Mouse (Mus musculus): ENCODE data around the gene Dnali1.

Dnali1 gene

GRCm38 (mm10) chr4:125065517-125066307, at the start of gene Dnali1:
TSS of gene Dnali1 (minus strand) at chr4:125065703.
- peak; percentile 28 to 69 for DNase-seq (ENCODE audit: low spot score in 2 of 2)

- peak in 1 of 2 experiments; percentile 25 for DNase-seq (ENCODE audit: low spot score in 2 of 2)
These were observed 49.6 kb upstream of the Dnali1 start for GRCm38 (mm10) chr4:125115081-125115480.

- DNase-seq (ENCODE audit: low spot score in 2 of 2) = peak; percentile 80 to 87
These were observed 49.1 kb upstream of the Dnali1 start for GRCm38 (mm10) chr4:125114638-125115037.

GRCm38 (mm10) chr4:125105354-125105753, 39.9 kb upstream of the Dnali1 start:
- DNase-seq (ENCODE audit: low spot score in 2 of 2) = no peak

- DNase-seq (ENCODE audit: low spot score in 2 of 2) = no peak
These were observed 35.8 kb upstream of the Dnali1 start for GRCm38 (mm10) chr4:125101334-125101733.

GRCm38 (mm10) chr4:125099458-125099857, 34.0 kb upstream of the Dnali1 start:
- peak; percentile 84 to 92 for DNase-seq (ENCODE audit: low spot score in 2 of 2)

GRCm38 (mm10) chr4:125097412-125097811, 31.9 kb upstream of the Dnali1 start:
- no peak for DNase-seq (ENCODE audit: low spot score in 2 of 2)

GRCm38 (mm10) chr4:125096066-125096465, 30.6 kb upstream of the Dnali1 start:
- DNase-seq (ENCODE audit: low spot score in 2 of 2) = no peak

- no peak for DNase-seq (ENCODE audit: low spot score in 2 of 2)
These were observed 27.5 kb upstream of the Dnali1 start for GRCm38 (mm10) chr4:125093031-125093430.

GRCm38 (mm10) chr4:125085346-125085841, 19.9 kb upstream of the Dnali1 start:
- DNase-seq (ENCODE audit: low spot score in 2 of 2) = peak in 1 of 2 experiments; percentile 86

- DNase-seq (ENCODE audit: low spot score in 2 of 2) = peak; percentile 94
These were observed 19.2 kb upstream of the Dnali1 start, which contains the start of gene Meaf6 for GRCm38 (mm10) chr4:125084403-125085345. TSS of gene Meaf6 (plus strand) at chr4:125085134.

- no peak for DNase-seq (ENCODE audit: low spot score in 2 of 2)
These were observed 13.2 kb upstream of the Dnali1 start for GRCm38 (mm10) chr4:125078698-125079097.

GRCm38 (mm10) chr4:125077700-125078099, 12.2 kb upstream of the Dnali1 start:
- no peak for DNase-seq (ENCODE audit: low spot score in 2 of 2)

GRCm38 (mm10) chr4:125066490-125067370, 1.2 kb upstream of the Dnali1 start, which contains the start of gene Snip1:
TSS of gene Snip1 (plus strand) at chr4:125066672.
- DNase-seq (ENCODE audit: low spot score in 2 of 2) = peak; percentile 85 to 94

- DNase-seq (ENCODE audit: low spot score in 2 of 2) = no peak
These were observed 1.7 kb downstream of the Dnali1 start for GRCm38 (mm10) chr4:125063829-125064228.

- DNase-seq (ENCODE audit: low spot score in 2 of 2) = peak in 1 of 2 experiments; percentile 61
These were observed 6.5 kb downstream of the Dnali1 start for GRCm38 (mm10) chr4:125059025-125059424.

GRCm38 (mm10) chr4:125058033-125058432, 7.5 kb downstream of the Dnali1 start:
- DNase-seq (ENCODE audit: low spot score in 2 of 2) = no peak

GRCm38 (mm10) chr4:125057273-125057672, 8.2 kb downstream of the Dnali1 start:
- DNase-seq (ENCODE audit: low spot score in 2 of 2) = no peak

- no peak for DNase-seq (ENCODE audit: low spot score in 2 of 2)
These were observed 9.0 kb downstream of the Dnali1 start for GRCm38 (mm10) chr4:125056476-125056875.

GRCm38 (mm10) chr4:125055385-125055784, 10.1 kb downstream of the Dnali1 start:
- no peak for DNase-seq (ENCODE audit: low spot score in 2 of 2)

- DNase-seq (ENCODE audit: low spot score in 2 of 2) = no peak
These were observed 21.0 kb downstream of the Dnali1 start for GRCm38 (mm10) chr4:125044454-125044853.

Measured in spleen, postnatal 10 days (tissue).